Mouse (Mus musculus): ENCODE results near the gene Kcnd3. TPM values are rescaled to one million over a fixed set of nuclear protein-coding genes. Genes with fewer than 3 reads are reported as not detected.

Kcnd3 gene
- polyA plus RNA-seq, 1 experiment = not detected

- Histone ChIP-seq H3K4me1 (ENCODE audit: control insufficient read depth) (peaks cover 97% of the 10 kb centered on the region), H3K9me3 (ENCODE audit: control insufficient read depth, low read length) (no peaks in the 10 kb centered on the region), H3K4me3 (replicated peaks) (peak overlapping the region; percentile 47), H3K36me3 (ENCODE audit: control insufficient read depth) (no peaks in the 10 kb centered on the region), H3K27me3 (ENCODE audit: control insufficient read depth) (peaks cover 24% of the 10 kb centered on the region)
- TF ChIP-seq TAL1 (IDR thresholded peaks at IDR 0.05; ENCODE audit: low read length) = no peak
Observed at GRCm38 (mm10) chr3:105701399-105701798, 249.3 kb downstream of the Kcnd3 start.

- TF ChIP-seq GATA1 (IDR thresholded peaks at IDR 0.05; ENCODE audit: low read length) = no peak
- TF ChIP-seq TAL1 (IDR thresholded peaks at IDR 0.05; ENCODE audit: low read length) = no peak
- Histone ChIP-seq H3K27me3 (ENCODE audit: control insufficient read depth) (peaks cover 35% of the 10 kb centered on the region), H3K36me3 (ENCODE audit: control insufficient read depth) (no peaks in the 10 kb centered on the region), H3K9me3 (ENCODE audit: control insufficient read depth, low read length) (no peaks in the 10 kb centered on the region), H3K4me3 (replicated peaks) (no peak overlapping the region), H3K4me1 (ENCODE audit: control insufficient read depth) (peaks cover 83% of the 10 kb centered on the region)
Observed at GRCm38 (mm10) chr3:105703571-105703970, 251.4 kb downstream of the Kcnd3 start.

GRCm38 (mm10) chr3:105704031-105705008 lies 252.2 kb downstream of the Kcnd3 start, which contains the start of gene Inka2:
Inka2 (plus strand) TSS chr3:105704599.
- Histone ChIP-seq H3K4me3 (replicated peaks) (peak within 1 kb of the TSS; percentile 63), H3K9me3 (ENCODE audit: control insufficient read depth, low read length) (no peaks in the 10 kb centered on the region), H3K4me1 (ENCODE audit: control insufficient read depth) (peaks cover 76% of the 10 kb centered on the region), H3K27me3 (ENCODE audit: control insufficient read depth) (peaks cover 40% of the 10 kb centered on the region), H3K36me3 (ENCODE audit: control insufficient read depth) (no peaks in the 10 kb centered on the region)
- no peak for TF ChIP-seq GATA1 (IDR thresholded peaks at IDR 0.05; ENCODE audit: low read length)
- TF ChIP-seq TAL1 (IDR thresholded peaks at IDR 0.05; ENCODE audit: low read length) = no peak

- Histone ChIP-seq H3K9me3 (ENCODE audit: control insufficient read depth, low read length) (no peaks in the 10 kb centered on the region), H3K36me3 (ENCODE audit: control insufficient read depth) (no peaks in the 10 kb centered on the region), H3K4me1 (ENCODE audit: control insufficient read depth) (peaks cover 68% of the 10 kb centered on the region), H3K27me3 (ENCODE audit: control insufficient read depth) (peaks cover 45% of the 10 kb centered on the region), H3K4me3 (replicated peaks) (peak overlapping the region; percentile 63)
- TF ChIP-seq GATA1 (IDR thresholded peaks at IDR 0.05; ENCODE audit: low read length) = 0 out of 2 replicates have a peak, but pooled peaks have one; percentile 14
- TF ChIP-seq TAL1 (IDR thresholded peaks at IDR 0.05; ENCODE audit: low read length) = no peak
Observed at GRCm38 (mm10) chr3:105705061-105705549, 253.0 kb downstream of the Kcnd3 start.

GRCm38 (mm10) chr3:105705561-105705960 lies 253.4 kb downstream of the Kcnd3 start:
- no peaks in the 10 kb centered on the region for H3K36me3 ChIP-seq (ENCODE audit: control insufficient read depth)
- peak overlapping the region; percentile 63 for H3K4me3 ChIP-seq (replicated peaks)
- H3K4me1 ChIP-seq (ENCODE audit: control insufficient read depth) = peaks cover 63% of the 10 kb centered on the region
- no peaks in the 10 kb centered on the region for H3K9me3 ChIP-seq (ENCODE audit: control insufficient read depth, low read length)
- TF ChIP-seq TAL1 (IDR thresholded peaks at IDR 0.05; ENCODE audit: low read length) = no peak
- no peak for TF ChIP-seq GATA1 (IDR thresholded peaks at IDR 0.05; ENCODE audit: low read length)
- H3K27me3 ChIP-seq (ENCODE audit: control insufficient read depth) = peaks cover 49% of the 10 kb centered on the region

GRCm38 (mm10) chr3:105706366-105707020 lies 254.4 kb downstream of the Kcnd3 start:
- H3K4me1 ChIP-seq (ENCODE audit: control insufficient read depth) = peaks cover 54% of the 10 kb centered on the region
- TF ChIP-seq TAL1 (IDR thresholded peaks at IDR 0.05; ENCODE audit: low read length) = no peak
- no peak for TF ChIP-seq GATA1 (IDR thresholded peaks at IDR 0.05; ENCODE audit: low read length)
- H3K4me3 ChIP-seq (replicated peaks) = no peak overlapping the region
- H3K36me3 ChIP-seq (ENCODE audit: control insufficient read depth) = no peaks in the 10 kb centered on the region
- peaks cover 53% of the 10 kb centered on the region for H3K27me3 ChIP-seq (ENCODE audit: control insufficient read depth)
- no peaks in the 10 kb centered on the region for H3K9me3 ChIP-seq (ENCODE audit: control insufficient read depth, low read length)

GRCm38 (mm10) chr3:105707590-105707989 lies 255.5 kb downstream of the Kcnd3 start:
- no peaks in the 10 kb centered on the region for H3K36me3 ChIP-seq (ENCODE audit: control insufficient read depth)
- no peak overlapping the region for H3K4me3 ChIP-seq (replicated peaks)
- no peaks in the 10 kb centered on the region for H3K9me3 ChIP-seq (ENCODE audit: control insufficient read depth, low read length)
- no peak for TF ChIP-seq GATA1 (IDR thresholded peaks at IDR 0.05; ENCODE audit: low read length)
- no peak for TF ChIP-seq TAL1 (IDR thresholded peaks at IDR 0.05; ENCODE audit: low read length)
- peaks cover 62% of the 10 kb centered on the region for H3K27me3 ChIP-seq (ENCODE audit: control insufficient read depth)
- H3K4me1 ChIP-seq (ENCODE audit: control insufficient read depth) = peaks cover 43% of the 10 kb centered on the region

- no peaks in the 10 kb centered on the region for H3K36me3 ChIP-seq (ENCODE audit: control insufficient read depth)
- no peak for TF ChIP-seq TAL1 (IDR thresholded peaks at IDR 0.05; ENCODE audit: low read length)
- TF ChIP-seq GATA1 (IDR thresholded peaks at IDR 0.05; ENCODE audit: low read length) = no peak
Observed at GRCm38 (mm10) chr3:105710246-105710645, 258.1 kb downstream of the Kcnd3 start.

GRCm38 (mm10) chr3:105711741-105712140 lies 259.6 kb downstream of the Kcnd3 start:
- Histone ChIP-seq H3K4me1 (ENCODE audit: control insufficient read depth) (peaks cover 13% of the 10 kb centered on the region), H3K4me3 (replicated peaks) (no peak overlapping the region), H3K27me3 (ENCODE audit: control insufficient read depth) (peaks cover 49% of the 10 kb centered on the region), H3K36me3 (ENCODE audit: control insufficient read depth) (peaks cover 6% of the 10 kb centered on the region), H3K9me3 (ENCODE audit: control insufficient read depth, low read length) (no peaks in the 10 kb centered on the region)
- TF ChIP-seq TAL1 (IDR thresholded peaks at IDR 0.05; ENCODE audit: low read length) (no peak), GATA1 (IDR thresholded peaks at IDR 0.05; ENCODE audit: low read length) (no peak)

More at GRCm38 (mm10) chr3:105710246-105710645, 258.1 kb downstream of the Kcnd3 start:
- no peaks in the 10 kb centered on the region for H3K9me3 ChIP-seq (ENCODE audit: control insufficient read depth, low read length)
- no peak overlapping the region for H3K4me3 ChIP-seq (replicated peaks)
- H3K4me1 ChIP-seq (ENCODE audit: control insufficient read depth) = peaks cover 16% of the 10 kb centered on the region
- H3K27me3 ChIP-seq (ENCODE audit: control insufficient read depth) = peaks cover 64% of the 10 kb centered on the region

Data from erythroblast, embryonic 14.5 days (primary cell).